ENCODE assay signal across 8 mouse cellular contexts in genomic region chr4:57675387-57675786, GRCm38 (mm10). TPM values are rescaled to one million over a fixed set of nuclear protein-coding genes. Genes with fewer than 3 reads are reported as not detected.
DNase-seq lines count a peak whose midpoint lies in the region; ATAC-seq and TF ChIP-seq lines count a peak whose summit lies in the region.
"Had no signal": no experiment of that assay in that cellular context is flagged by ENCODE, and none has a peak within 500 bp of the region (broad histone marks: within the 10 kb centered on the region; RNA-seq: fewer than 3 reads in every experiment).

No protein-coding gene starts in this region.

- H3K9ac ChIP-seq in forebrain, embryonic 14.5 days (ENCODE audit: low read length) = no peak overlapping the region
- peak overlapping the region; percentile 50; the same call in 1 of the 2 replicates for H3K9ac ChIP-seq in stomach, postnatal 0 days (ENCODE audit: low read length)

- no peak for ATAC-seq in forebrain, embryonic 14.5 days
- peak; percentile 78 for ATAC-seq in stomach, postnatal 0 days (ENCODE audit: low FRiP score, low TSS enrichment)

- no peaks in the 10 kb centered on the region for H3K27me3 ChIP-seq in forebrain, embryonic 14.5 days (replicated peaks; ENCODE audit: control insufficient read depth, insufficient read depth, low read length)
- H3K27me3 ChIP-seq in limb, embryonic 10.5 days (ENCODE audit: low read depth, poor library complexity, severe bottlenecking) = no peaks in the 10 kb centered on the region
- H3K27me3 ChIP-seq in stomach, postnatal 0 days (ENCODE audit: control insufficient read depth, insufficient read depth, low read length) = no peaks in the 10 kb centered on the region

- no peak overlapping the region for H3K4me3 ChIP-seq in forebrain, embryonic 14.5 days (ENCODE audit: low read depth, low read length)
- peak overlapping the region; percentile 31; the same call in 1 of the 2 replicates for H3K4me3 ChIP-seq in limb, embryonic 10.5 days
- peak overlapping the region; percentile 20; the same call in 1 of the 2 replicates for H3K4me3 ChIP-seq in stomach, postnatal 0 days (ENCODE audit: low read depth, low read length)
- H3K4me3 ChIP-seq: erythroblast, embryonic 14.5 days had no signal

- TF ChIP-seq CTCF in stomach, postnatal 0 days (IDR thresholded peaks at IDR 0.05; ENCODE audit: low read depth) = no peak

- peak; percentile 73 to 81 for DNase-seq in adrenal gland, postnatal 36 days
- DNase-seq in forebrain, embryonic 14.5 days (ENCODE audit: low spot score) = peak; percentile 42
- peak; percentile 88 for DNase-seq in heart, postnatal 4 days
- DNase-seq in limb, embryonic 10.5 days (ENCODE audit: low spot score) = peak; percentile 80
- DNase-seq in mesoderm, embryonic 11.5 days (ENCODE audit: low read depth, low spot score) = peak; percentile 66
- DNase-seq in stomach, postnatal 0 days (ENCODE audit: low spot score) = peak; percentile 63
- no peak for DNase-seq in layer of hippocampus, adult 9-11 months

- no peaks in the 10 kb centered on the region for H3K9me3 ChIP-seq in forebrain, embryonic 14.5 days (replicated peaks; ENCODE audit: control insufficient read depth, low read length)
- no peaks in the 10 kb centered on the region for H3K9me3 ChIP-seq in limb, embryonic 10.5 days (replicated peaks)
- no peaks in the 10 kb centered on the region for H3K9me3 ChIP-seq in stomach, postnatal 0 days (ENCODE audit: control insufficient read depth, low read length)

- no peak for TF ChIP-seq EP300 in stomach, postnatal 0 days (optimal IDR thresholded peaks at IDR 0.05)

- H3K36me3 ChIP-seq in forebrain, embryonic 14.5 days (ENCODE audit: control insufficient read depth, insufficient read depth, low read length) = no peaks in the 10 kb centered on the region
- no peaks in the 10 kb centered on the region for H3K36me3 ChIP-seq in limb, embryonic 10.5 days
- H3K36me3 ChIP-seq in stomach, postnatal 0 days (ENCODE audit: control insufficient read depth, insufficient read depth, low read length) = no peaks in the 10 kb centered on the region

- peak overlapping the region; percentile 37; the same call in 1 of the 2 replicates for H3K4me2 ChIP-seq in forebrain, embryonic 14.5 days (ENCODE audit: low read length)
- peak overlapping the region; percentile 50 for H3K4me2 ChIP-seq in stomach, postnatal 0 days (replicated peaks; ENCODE audit: low read depth)

- 3% methylated on average over 13 of the region's 13 CpGs for WGBS in forebrain, embryonic 14.5 days
- WGBS in limb, embryonic 10.5 days = 3% methylated on average over 13 of the region's 13 CpGs
- WGBS in stomach, postnatal 0 days = 2% methylated on average over 13 of the region's 13 CpGs

- no peak overlapping the region for H3K27ac ChIP-seq in forebrain, embryonic 14.5 days (ENCODE audit: low read depth, low read length)
- H3K27ac ChIP-seq in limb, embryonic 10.5 days = peak overlapping the region; percentile 88
- peak overlapping the region; percentile 73 for H3K27ac ChIP-seq in stomach, postnatal 0 days (replicated peaks)

- no peaks in the 10 kb centered on the region for H3K4me1 ChIP-seq in forebrain, embryonic 14.5 days (ENCODE audit: control insufficient read depth, insufficient read depth, low read length)
- peaks cover 37% of the 10 kb centered on the region for H3K4me1 ChIP-seq in limb, embryonic 10.5 days
- H3K4me1 ChIP-seq in stomach, postnatal 0 days (replicated peaks; ENCODE audit: control insufficient read depth, insufficient read depth) = no peaks in the 10 kb centered on the region

RNA-seq across cellular contexts. Expression of gene Akap2, which starts 42.1 kb away (rescaled TPM):
- total RNA-seq in adrenal gland, postnatal 36 days (2021) = 100 to 1,000 TPM; 156 to 161 TPM
- polyA plus RNA-seq in forebrain, embryonic 14.5 days (2014; fragmentation: Nextera tagmentation; extraction: Ambion mirVana) = 5.0 and 5.7 TPM in 2 replicates
- total RNA-seq in heart, postnatal 4 days (2021) = 100 to 1,000 TPM; 160 TPM
- 26.5 and 33.3 TPM in 2 replicates for polyA plus RNA-seq in limb, embryonic 10.5 days (2016; fragmentation: Nextera tagmentation; extraction: Ambion mirVana)
- polyA plus RNA-seq in stomach, postnatal 0 days (2015; fragmentation: Nextera tagmentation; extraction: Ambion mirVana) = 10.5 and 11.4 TPM in 2 replicates
